Mouse (Mus musculus) G1E (cell line): ENCODE results near the gene Exoc3l2.

ENCODE experiments used
- CTCF ChIP-seq: IDR thresholded peaks from 2 replicates; pipeline ENCODE4 v1.5.1; 2012; ENCODE audit warnings: low read depth, low read length, inconsistent platforms, mixed read lengths
- GATA1 ChIP-seq: IDR thresholded peaks from 2 replicates; pipeline ENCODE4 v1.6.1; 2012; ENCODE audit warnings: borderline replicate concordance, low read length, inconsistent platforms, mixed read lengths
- GATA2 ChIP-seq: IDR thresholded peaks from 2 replicates; pipeline ENCODE4 v1.6.1; 2012; ENCODE audit warnings: low read depth, low read length, inconsistent platforms, borderline replicate concordance
- POLR2AphosphoS5 ChIP-seq: IDR thresholded peaks from 2 replicates; pipeline ENCODE4 v1.6.1; 2012; ENCODE audit warnings: low read depth, low read length, inconsistent platforms; ENCODE audit not compliant: insufficient replicate concordance
- TAL1 ChIP-seq: conservative IDR thresholded peaks from 2 replicates; pipeline ENCODE4 v1.6.1; 2012; ENCODE audit warnings: low read depth, low read length, inconsistent platforms, mixed read lengths

GRCm38 (mm10) chr7:19462884-19463381, at the start of gene Exoc3l2:
- TF ChIP-seq CTCF (no peak), TAL1 (no peak), POLR2AphosphoS5 (no peak), GATA1 (no peak), GATA2 (no peak)
